Mouse (Mus musculus) testis, adult 2 months (tissue): Measurements from ENCODE around the gene Rasgrp1.

Experiments used
- CTCF ChIP-seq: fragments of 200-500 bp; IDR thresholded peaks from 2 replicates; pipeline ENCODE4 v1.5.1; 2012; ENCODE audit warnings: low read depth, mild to moderate bottlenecking, inconsistent platforms, low read length, moderate library complexity; ENCODE audit not compliant: control insufficient read depth, insufficient read depth, insufficient replicate concordance
- POLR2A ChIP-seq: fragments of 200-500 bp; IDR thresholded peaks from 2 replicates; pipeline ENCODE4 v1.6.1; 2012; ENCODE audit warnings: low read depth, mild to moderate bottlenecking, inconsistent platforms, low read length, moderate library complexity; ENCODE audit not compliant: control insufficient read depth

GRCm38 (mm10) chr2:117288291-117288690 is 54.5 kb downstream of the Rasgrp1 start:
- no peak for TF ChIP-seq CTCF
- no peak for TF ChIP-seq POLR2A
